Mouse (Mus musculus): ENCODE measurements around the gene Aamp.

- TF ChIP-seq USF1 (IDR thresholded peaks at IDR 0.05; ENCODE audit: low read depth) (no peak), CTCF (IDR thresholded peaks at IDR 0.05; ENCODE audit: control insufficient read depth, insufficient read depth, insufficient read length) (no peak)
Measured at GRCm38 (mm10) chr1:74294090-74294643, 9.6 kb upstream of the Aamp start.

Measured in C2C12 (cell line).